Mouse (Mus musculus): Measurements from ENCODE around the gene Galnt6.

Gene Galnt6

GRCm38 (mm10) chr15:100754805-100755497 is 25.8 kb upstream of the Galnt6 start:
- DNase-seq (ENCODE audit: extremely low read depth, insufficient read length, low spot score), result peak; percentile 32

GRCm38 (mm10) chr15:100754041-100754440 is 24.9 kb upstream of the Galnt6 start:
- DNase-seq (ENCODE audit: extremely low read depth, insufficient read length, low spot score), result peak; percentile 45

- no peak for DNase-seq (ENCODE audit: extremely low read depth, insufficient read length, low spot score)
Measured at GRCm38 (mm10) chr15:100753045-100753444, 23.9 kb upstream of the Galnt6 start.

DNA sequence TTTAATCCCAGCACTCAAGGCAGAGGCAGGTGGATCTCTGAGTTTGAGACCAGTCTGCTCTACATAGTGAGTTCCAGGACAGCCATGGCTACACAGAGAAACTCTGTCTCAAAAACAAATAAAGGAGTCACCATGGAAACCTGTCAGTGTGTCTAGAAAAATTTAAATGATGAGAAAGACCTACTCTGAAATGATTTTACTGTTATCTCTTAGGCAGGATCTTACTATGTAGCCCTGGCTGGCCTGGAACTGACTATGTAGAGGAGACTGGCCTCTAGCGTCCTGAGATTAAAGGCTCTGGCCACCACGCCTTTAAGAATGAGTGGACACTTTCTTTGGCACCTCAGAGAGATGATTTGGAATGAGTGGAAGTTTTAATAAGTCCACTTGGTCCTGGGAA is 23.3 kb upstream of the Galnt6 start:
- DNase-seq (ENCODE audit: extremely low read depth, insufficient read length, low spot score), result no peak

DNA sequence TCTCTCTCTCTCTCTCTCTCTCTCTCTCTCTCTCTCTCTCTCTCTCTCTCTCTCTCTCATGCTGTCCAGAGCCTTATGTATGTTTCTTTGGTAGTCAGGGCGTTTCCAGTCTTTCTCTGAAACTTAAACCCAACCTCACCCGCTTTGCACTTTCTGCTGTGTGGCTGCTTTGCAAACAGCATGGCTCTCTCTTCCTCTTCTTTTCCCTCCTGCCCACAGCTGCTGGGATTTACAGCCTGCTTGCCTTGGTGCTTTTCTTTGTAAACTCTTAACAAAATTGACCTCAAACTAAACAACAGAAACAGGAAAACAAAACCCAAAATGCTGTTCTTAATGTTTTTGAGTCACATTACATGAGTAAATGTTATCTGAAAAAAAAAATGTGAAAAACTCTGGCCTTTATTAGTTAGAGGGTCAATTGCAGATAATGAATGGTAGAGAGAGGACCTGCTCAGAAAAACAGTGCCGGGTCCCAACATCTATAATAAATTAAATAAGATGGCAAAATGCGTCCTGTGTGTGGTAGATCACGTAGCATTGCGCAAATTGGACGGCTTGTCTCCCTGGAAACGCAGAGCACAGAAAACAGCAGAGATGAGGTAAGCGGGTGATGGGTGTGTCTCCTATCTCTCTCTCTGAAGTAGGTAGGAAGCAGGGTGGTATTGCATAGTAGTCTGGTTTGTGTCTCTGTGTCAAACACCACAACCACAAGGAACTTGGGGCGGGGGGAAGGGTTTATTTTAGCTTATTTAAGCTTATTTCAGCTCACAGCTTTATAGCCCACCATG is 20.8 kb upstream of the Galnt6 start:
- DNase-seq (ENCODE audit: extremely low read depth, insufficient read length, low spot score), result no peak

GRCm38 (mm10) chr15:100748584-100748983 is 19.4 kb upstream of the Galnt6 start:
- DNase-seq (ENCODE audit: extremely low read depth, insufficient read length, low spot score), result no peak

- DNase-seq (ENCODE audit: extremely low read depth, insufficient read length, low spot score), result no peak
Measured at GRCm38 (mm10) chr15:100747121-100747963, 18.2 kb upstream of the Galnt6 start.

DNA sequence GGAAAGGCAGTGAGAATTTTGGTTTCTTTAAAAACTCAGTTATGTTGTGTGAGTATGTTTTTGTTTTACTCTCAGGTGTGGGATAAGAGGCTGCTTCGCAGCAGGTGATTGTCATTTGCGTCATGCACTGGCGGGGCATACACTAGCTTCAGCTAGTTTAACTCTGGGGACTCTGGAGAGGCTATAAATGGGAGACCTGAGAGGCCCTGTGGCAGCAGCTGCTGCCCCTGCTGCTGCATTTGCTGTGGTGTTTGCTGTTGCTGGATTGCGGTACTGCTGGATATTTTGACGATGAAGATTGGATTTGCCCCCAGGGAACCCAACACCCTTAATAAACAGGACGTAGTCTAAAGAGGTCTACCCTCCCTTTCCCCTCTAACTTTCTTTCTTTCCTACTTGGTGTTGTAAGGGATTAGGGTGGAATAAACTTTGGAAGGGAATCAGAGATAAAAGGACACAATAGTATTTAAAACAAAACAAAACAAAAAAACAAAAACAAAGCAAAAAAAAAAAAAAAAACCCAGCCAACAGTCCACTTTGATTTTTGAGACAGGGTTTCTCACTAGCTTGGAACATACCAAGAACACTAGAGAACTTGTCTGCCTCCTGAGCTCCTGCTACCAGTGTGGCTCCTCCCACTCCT is 17.4 kb upstream of the Galnt6 start:
- no peak for DNase-seq (ENCODE audit: extremely low read depth, insufficient read length, low spot score)

DNA sequence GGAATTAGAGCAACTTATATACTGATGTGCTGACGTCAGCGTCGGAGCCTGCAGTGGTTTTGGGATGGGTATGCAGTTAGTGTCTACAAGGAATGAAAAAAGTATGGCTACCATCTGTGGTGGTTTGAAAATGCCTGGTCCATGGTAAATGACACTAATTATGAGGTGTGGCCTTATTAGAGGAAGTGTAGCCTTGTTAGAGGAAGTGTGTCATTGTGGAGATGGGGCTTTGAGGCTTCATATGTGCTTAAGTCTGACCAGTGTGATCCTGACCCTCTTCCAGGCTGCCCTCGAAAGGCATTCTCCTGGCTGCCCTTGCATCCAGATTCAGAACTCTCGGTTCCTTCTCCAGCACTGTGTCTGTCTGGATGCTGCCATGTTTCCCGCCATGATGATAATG is 14.1 kb upstream of the Galnt6 start:
- no peak for DNase-seq (ENCODE audit: extremely low read depth, insufficient read length, low spot score)

DNA sequence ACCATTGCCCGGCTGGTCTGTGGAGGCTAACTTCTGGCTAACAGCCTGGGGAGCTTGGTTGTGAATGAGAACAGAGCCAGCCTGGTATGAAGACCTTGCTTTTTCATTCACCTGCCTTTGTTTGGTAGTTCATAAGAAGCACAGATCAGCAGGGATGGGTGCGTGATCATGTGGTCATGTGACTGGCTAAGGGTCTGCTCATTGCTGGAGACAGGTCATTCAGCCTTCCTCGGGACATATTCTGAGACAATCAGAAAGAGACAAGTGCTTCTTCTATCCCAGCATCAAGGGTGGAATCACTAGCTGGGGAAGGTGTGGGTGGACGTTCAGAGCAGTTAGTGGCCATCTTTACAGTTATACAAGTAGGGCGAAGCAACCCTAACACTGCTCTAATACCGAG is 10.3 kb upstream of the Galnt6 start:
- DNase-seq (ENCODE audit: extremely low read depth, insufficient read length, low spot score), result no peak

DNA sequence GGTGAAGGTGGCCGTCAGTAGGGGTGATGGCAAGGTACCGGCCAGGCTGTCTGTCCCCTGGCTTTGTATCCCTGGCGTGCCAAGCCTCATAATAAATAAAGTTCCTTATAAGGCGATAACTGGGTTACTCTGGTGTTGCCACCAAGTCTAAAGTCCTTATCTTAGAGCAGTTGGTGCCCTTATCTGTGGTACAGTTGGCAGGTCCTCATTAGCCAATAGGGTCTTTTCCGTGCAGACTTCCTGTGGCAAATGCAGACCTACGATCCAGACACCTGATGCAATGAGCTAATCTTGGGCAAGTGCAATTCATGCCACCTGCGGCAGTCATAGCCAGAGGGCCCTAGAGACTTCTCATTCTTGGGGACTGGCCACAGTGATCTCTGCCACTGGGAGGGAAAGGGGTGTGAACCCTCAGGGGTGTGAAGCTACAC is 9.2 kb upstream of the Galnt6 start:
- DNase-seq (ENCODE audit: extremely low read depth, insufficient read length, low spot score), result no peak

DNA sequence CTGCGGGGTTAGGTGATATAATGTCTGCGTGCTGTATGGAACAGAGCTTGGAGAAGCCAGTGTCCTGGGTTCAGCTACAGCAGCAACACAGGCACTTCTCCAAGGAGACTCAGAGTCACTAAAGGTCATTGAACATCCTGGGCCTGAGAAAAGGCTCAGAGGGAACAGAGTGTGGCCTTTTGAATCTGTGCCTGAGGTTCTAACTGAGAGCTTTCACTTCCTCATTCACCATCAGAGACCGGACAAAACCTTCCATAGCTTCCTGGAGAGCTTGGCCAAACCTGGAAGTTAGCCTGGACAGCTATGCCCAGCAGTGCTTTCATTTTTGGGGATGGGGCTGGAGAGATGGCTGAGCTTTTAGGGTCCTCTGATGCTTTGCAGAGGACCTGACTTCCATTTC is 8.5 kb upstream of the Galnt6 start:
- DNase-seq (ENCODE audit: extremely low read depth, insufficient read length, low spot score), result no peak

DNA sequence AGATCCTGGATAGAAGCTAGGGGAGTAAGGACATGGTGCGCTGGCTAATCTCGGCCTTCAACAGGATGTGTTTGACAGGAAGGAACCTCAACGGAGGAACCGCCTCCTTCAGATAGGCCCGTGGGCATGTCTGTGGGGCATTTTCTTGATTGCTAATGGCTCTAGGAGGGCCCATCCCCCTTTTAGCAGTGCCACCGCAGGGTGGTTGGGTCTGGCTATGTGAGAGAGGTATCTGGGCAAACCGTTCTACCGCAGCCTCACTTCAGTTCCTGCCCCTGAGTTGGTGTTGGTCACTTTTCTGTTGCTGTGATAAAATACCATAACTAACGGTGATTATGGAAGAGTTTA is 6.8 kb upstream of the Galnt6 start:
- DNase-seq (ENCODE audit: extremely low read depth, insufficient read length, low spot score), result no peak

DNA sequence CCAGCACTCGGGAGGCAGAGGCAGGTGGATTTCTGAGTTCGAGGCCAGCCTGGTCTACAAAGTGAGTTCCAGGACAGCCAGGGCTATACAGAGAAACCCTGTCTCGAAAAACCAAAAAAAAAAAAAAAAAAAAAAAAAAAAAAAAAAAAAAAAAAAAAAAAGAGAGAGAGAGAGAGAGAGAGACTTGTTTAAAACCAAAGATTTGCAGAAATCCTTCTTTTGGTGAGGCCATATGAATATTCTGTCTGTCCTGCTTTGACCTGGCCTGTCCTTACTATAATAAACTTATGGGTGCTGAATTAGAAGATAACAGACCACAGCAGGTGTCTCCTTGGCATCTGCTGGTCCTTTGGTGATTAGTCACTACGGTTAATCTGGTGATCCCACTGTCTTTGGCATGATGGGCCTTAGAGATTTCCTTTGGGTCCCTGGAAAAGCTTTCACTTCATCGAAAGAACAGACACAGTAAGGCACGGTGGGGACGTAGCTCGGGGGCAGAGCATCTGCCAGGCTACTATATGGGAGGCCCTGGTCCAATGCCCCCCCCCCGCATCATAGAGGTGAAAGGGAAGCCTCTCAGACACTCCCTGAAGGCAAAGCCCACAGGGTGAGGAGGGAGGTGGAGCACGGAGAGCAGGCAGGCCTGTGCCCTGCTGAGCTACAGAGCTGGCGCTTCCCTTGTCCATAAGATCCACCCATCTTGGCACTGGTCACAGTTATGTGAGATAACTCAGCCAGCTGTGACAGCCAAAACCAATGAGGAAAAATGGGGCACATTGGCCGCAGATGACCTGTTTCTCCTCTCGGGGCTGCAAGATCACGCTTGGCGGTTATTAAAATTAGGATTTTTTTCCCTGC is 6.1 kb upstream of the Galnt6 start:
- DNase-seq (ENCODE audit: extremely low read depth, insufficient read length, low spot score), result no peak

DNA sequence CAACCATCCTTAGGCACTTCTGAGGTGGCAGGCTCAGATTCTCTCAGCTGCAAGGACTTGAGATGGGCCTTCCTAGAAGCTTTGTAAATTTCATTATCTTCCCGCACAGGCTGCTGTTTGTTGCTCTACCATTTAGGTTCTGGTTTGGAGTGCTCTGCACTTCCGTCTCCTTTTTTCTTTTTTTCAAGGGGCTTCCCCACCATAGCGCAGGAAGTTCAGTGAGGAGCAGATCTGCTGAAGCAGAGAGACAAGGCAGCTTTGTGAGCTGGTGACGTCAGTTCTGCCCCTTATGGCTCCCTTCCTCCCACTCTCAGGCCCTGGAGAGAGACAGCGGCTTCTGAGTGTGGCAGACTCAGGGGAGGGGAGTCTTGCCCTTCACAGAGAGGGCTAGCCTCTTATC is 3.4 kb upstream of the Galnt6 start:
- DNase-seq (ENCODE audit: extremely low read depth, insufficient read length, low spot score), result no peak

DNA sequence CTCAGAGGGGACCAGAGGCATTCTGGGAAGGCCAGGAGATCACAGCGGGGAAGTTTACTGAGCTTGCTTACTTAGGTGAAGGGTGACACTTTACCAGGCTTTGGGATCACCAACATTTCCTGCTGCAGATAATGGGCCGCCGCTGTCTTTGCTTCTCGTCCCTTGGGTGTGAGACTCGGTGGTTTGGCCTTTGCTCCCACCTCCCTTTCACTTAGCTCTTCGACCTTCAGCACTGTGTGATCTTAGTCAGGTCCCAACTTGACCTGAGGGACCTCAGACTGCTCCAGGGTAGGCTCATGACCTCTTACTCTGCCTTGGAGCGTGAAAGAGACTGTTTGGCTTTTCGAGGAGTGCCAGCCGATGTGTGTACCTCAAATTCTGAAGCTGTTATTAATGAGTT is 1.9 kb upstream of the Galnt6 start:
- no peak for DNase-seq (ENCODE audit: extremely low read depth, insufficient read length, low spot score)

- DNase-seq (ENCODE audit: extremely low read depth, insufficient read length, low spot score), result no peak
Measured at GRCm38 (mm10) chr15:100728586-100728985, 590 bp downstream of the Galnt6 start.

DNA sequence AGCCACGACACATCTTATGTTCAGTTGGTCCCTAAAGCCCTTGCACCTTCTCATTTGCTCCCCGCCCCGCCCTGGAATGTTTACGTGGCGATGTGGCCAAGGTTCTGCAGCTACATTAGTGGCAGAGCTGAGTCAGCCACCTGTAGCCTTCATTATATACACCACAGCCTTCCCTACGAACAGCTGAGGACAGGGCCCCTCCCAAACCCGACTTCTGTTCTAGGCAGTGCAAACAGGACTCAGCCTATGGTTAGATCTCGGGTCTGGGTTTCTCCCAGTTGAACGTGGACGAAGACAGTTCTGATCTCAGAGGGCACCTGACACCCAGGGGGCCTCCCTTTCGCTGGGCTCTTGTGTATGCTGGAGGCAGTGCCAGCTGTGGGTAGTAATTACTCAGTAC is 1.3 kb downstream of the Galnt6 start:
- DNase-seq (ENCODE audit: extremely low read depth, insufficient read length, low spot score), result no peak

GRCm38 (mm10) chr15:100726721-100727120 is 2.5 kb downstream of the Galnt6 start:
- DNase-seq (ENCODE audit: extremely low read depth, insufficient read length, low spot score), result no peak

DNA sequence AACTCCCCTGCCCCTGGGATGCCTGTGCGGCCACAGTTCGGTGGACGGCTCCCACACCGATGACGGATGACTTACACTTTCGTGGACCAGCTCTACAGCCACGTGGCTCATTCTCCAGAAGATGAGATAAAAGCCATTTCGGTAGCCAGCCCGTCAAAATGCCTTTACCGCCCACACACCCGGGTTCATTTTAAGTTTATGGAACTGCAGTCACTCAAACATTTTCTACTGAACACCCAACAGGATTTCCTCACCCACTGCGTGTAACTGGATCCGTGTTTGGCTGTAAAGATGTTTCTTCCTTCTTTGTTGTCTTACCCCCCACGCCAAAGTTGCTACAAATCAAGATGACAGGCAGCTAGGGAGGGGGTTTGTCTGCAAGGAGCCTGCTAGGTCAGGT is 5.7 kb downstream of the Galnt6 start:
- no peak for DNase-seq (ENCODE audit: extremely low read depth, insufficient read length, low spot score)
